Mouse (Mus musculus) heart, adult 2 months (tissue): ENCODE data around the gene Fam102b.

ENCODE experiments used
- CTCF ChIP-seq: fragments of 200-600 bp; IDR thresholded peaks from 2 replicates; pipeline ENCODE4 v1.8.1; 2022; ENCODE audit warnings: antibody characterized with exemption, mild to moderate bottlenecking, moderate library complexity
- EP300 ChIP-seq: fragments of 200-500 bp; IDR thresholded peaks from 2 replicates; pipeline ENCODE4 v1.6.1; 2011; ENCODE audit warnings: low read depth, low read length, control low read depth; ENCODE audit not compliant: insufficient read depth
- POLR2A ChIP-seq: fragments of 200-500 bp; IDR thresholded peaks from 2 replicates; pipeline ENCODE4 v1.6.1; 2011; ENCODE audit warnings: mild to moderate bottlenecking, low read depth, low read length, control low read depth; ENCODE audit not compliant: insufficient read depth

DNA sequence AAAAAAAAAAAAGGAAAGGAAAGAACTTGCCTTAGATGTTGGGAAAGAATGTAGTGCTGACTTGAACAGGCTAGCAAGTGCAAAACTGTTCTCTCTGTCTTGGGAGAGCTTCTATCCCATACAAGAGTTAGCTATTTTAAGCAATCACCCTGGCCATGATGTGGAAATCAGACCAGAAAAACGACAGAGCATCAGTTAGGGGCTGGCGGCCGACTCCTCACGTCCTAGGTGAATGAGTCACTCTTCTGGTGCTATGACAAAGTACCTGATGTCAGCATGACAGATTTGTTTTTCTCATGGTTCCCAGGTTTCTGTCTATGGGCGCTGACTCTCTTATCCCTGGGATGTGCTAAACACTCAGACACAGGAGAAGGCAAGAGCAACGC lies 24.5 kb upstream of the Fam102b start:
- TF ChIP-seq CTCF (no peak), POLR2A (no peak), EP300 (no peak)
